Mouse (Mus musculus) liver, adult 2 months (tissue): ENCODE results near the gene Klk1b24.
"Not testable (repeated sequence)": the region's sequence is repeated elsewhere in the genome, so short reads cannot be mapped to it uniquely, and the experiment has no call there.

ENCODE experiments used
- CTCF ChIP-seq: fragments of 200-500 bp; IDR thresholded peaks from 2 replicates; pipeline ENCODE4 v1.5.1; 2011; ENCODE audit warnings: low read depth, low read length, control low read depth
- POLR2A ChIP-seq: fragments of 200-500 bp; IDR thresholded peaks from 2 replicates; pipeline ENCODE4 v1.6.1; 2011; ENCODE audit warnings: low read length, control low read depth; ENCODE audit not compliant: insufficient read depth; ENCODE audit errors: extremely low read depth

DNA sequence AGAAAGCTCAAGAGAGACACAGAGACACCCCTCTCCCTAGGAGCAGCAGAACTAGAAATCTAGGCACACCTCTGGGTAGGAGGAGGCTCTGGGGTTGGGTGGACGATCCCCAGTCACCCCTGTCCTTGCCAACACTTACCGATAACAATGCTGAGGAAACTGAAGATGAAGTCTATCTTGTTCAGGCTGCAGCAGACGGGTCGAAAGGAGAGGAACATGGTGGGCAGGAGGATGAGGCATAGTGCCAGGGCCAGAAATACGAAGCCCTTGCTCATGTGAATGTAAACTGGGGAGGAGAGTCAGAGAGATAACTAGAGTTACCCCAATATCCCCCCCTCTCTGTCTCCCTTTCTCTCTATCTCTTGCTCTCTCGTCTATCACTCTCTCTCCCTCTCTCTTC lies 34.3 kb downstream of the Klk1b24 start:
- not testable (repeated sequence) for TF ChIP-seq CTCF, POLR2A
